Mouse (Mus musculus): ENCODE measurements at regions not wholly inside any gene's neighbourhood (a gene's known extent, or its start where the extent isn't known, plus 50 kb on each side); places are given as distances from the start of the nearest gene placed in this dataset.

GRCm38 (mm10) chr7:124647131-124647530 is 664.5 kb downstream of the Hs3st4 start:
- Histone ChIP-seq H3K4me1 (ENCODE audit: control insufficient read depth, insufficient read depth, low read length) (no peaks in the 10 kb centered on the region), H3K4me3 (ENCODE audit: low read length) (no peak overlapping the region), H3K27me3 (ENCODE audit: control insufficient read depth, insufficient read depth, low read length) (no peaks in the 10 kb centered on the region; the same call in 1 of the 2 replicates), H3K9ac (ENCODE audit: low read length) (no peak overlapping the region), H3K36me3 (ENCODE audit: control insufficient read depth, insufficient read depth) (no peaks in the 10 kb centered on the region), H3K27ac (ENCODE audit: low read length) (no peak overlapping the region), H3K9me3 (replicated peaks; ENCODE audit: control insufficient read depth, low read length) (no peaks in the 10 kb centered on the region), H3K4me2 (ENCODE audit: low read depth, low read length) (no peak overlapping the region)
- 75% methylated on average over 6 of the region's 6 CpGs for WGBS
- no peak for ATAC-seq (replicated peaks; ENCODE audit: extremely low read depth, insufficient read depth, low FRiP score)

GRCm38 (mm10) chr7:124667180-124667968 is 684.7 kb downstream of the Hs3st4 start:
- no peak overlapping the region for H3K27ac ChIP-seq (ENCODE audit: low read length)
- peaks cover 9% of the 10 kb centered on the region for H3K4me1 ChIP-seq (ENCODE audit: control insufficient read depth, insufficient read depth, low read length)
- H3K4me2 ChIP-seq (ENCODE audit: low read depth, low read length), result no peak overlapping the region
- no peak overlapping the region for H3K4me3 ChIP-seq (ENCODE audit: low read length)
- H3K36me3 ChIP-seq (ENCODE audit: control insufficient read depth, insufficient read depth), result no peaks in the 10 kb centered on the region
- no peak overlapping the region for H3K9ac ChIP-seq (ENCODE audit: low read length)
- WGBS, result 43% methylated on average over 12 of the region's 12 CpGs
- H3K27me3 ChIP-seq (ENCODE audit: control insufficient read depth, insufficient read depth, low read length), result no peaks in the 10 kb centered on the region
- H3K9me3 ChIP-seq (replicated peaks; ENCODE audit: control insufficient read depth, low read length), result no peaks in the 10 kb centered on the region
- no peak for ATAC-seq (replicated peaks; ENCODE audit: extremely low read depth, insufficient read depth, low FRiP score)

- peak; percentile 73 for ATAC-seq (replicated peaks; ENCODE audit: extremely low read depth, insufficient read depth, low FRiP score)
- WGBS, result 29% methylated on average over 4 of the region's 4 CpGs
- Histone ChIP-seq H3K4me1 (ENCODE audit: control insufficient read depth, insufficient read depth, low read length) (peaks cover 9% of the 10 kb centered on the region), H3K27ac (ENCODE audit: low read length) (no peak overlapping the region), H3K27me3 (ENCODE audit: control insufficient read depth, insufficient read depth, low read length) (no peaks in the 10 kb centered on the region), H3K4me2 (ENCODE audit: low read depth, low read length) (no peak overlapping the region; the same call in 1 of the 2 replicates), H3K9me3 (replicated peaks; ENCODE audit: control insufficient read depth, low read length) (no peaks in the 10 kb centered on the region), H3K36me3 (ENCODE audit: control insufficient read depth, insufficient read depth) (no peaks in the 10 kb centered on the region), H3K9ac (ENCODE audit: low read length) (no peak overlapping the region), H3K4me3 (ENCODE audit: low read length) (no peak overlapping the region)
Measured at GRCm38 (mm10) chr7:124668058-124668457, 685.4 kb downstream of the Hs3st4 start.

GRCm38 (mm10) chr7:124670477-124670876 is 687.8 kb downstream of the Hs3st4 start:
- H3K27ac ChIP-seq (ENCODE audit: low read length), result no peak overlapping the region
- H3K4me3 ChIP-seq (ENCODE audit: low read length), result no peak overlapping the region
- H3K9ac ChIP-seq (ENCODE audit: low read length), result no peak overlapping the region
- no peaks in the 10 kb centered on the region for H3K9me3 ChIP-seq (replicated peaks; ENCODE audit: control insufficient read depth, low read length)
- H3K36me3 ChIP-seq (ENCODE audit: control insufficient read depth, insufficient read depth), result no peaks in the 10 kb centered on the region
- peaks cover 9% of the 10 kb centered on the region for H3K4me1 ChIP-seq (ENCODE audit: control insufficient read depth, insufficient read depth, low read length)
- H3K27me3 ChIP-seq (ENCODE audit: control insufficient read depth, insufficient read depth, low read length), result no peaks in the 10 kb centered on the region
- no peak for ATAC-seq (replicated peaks; ENCODE audit: extremely low read depth, insufficient read depth, low FRiP score)
- no peak overlapping the region for H3K4me2 ChIP-seq (ENCODE audit: low read depth, low read length)
- WGBS, result 59% methylated on average over 4 of the region's 4 CpGs

GRCm38 (mm10) chr7:124671117-124671516 is 688.4 kb downstream of the Hs3st4 start:
- H3K9ac ChIP-seq (ENCODE audit: low read length), result no peak overlapping the region
- H3K4me1 ChIP-seq (ENCODE audit: control insufficient read depth, insufficient read depth, low read length), result peaks cover 9% of the 10 kb centered on the region
- no peaks in the 10 kb centered on the region for H3K36me3 ChIP-seq (ENCODE audit: control insufficient read depth, insufficient read depth)
- no peaks in the 10 kb centered on the region for H3K9me3 ChIP-seq (replicated peaks; ENCODE audit: control insufficient read depth, low read length)
- no peak overlapping the region for H3K4me2 ChIP-seq (ENCODE audit: low read depth, low read length)
- no peak overlapping the region for H3K27ac ChIP-seq (ENCODE audit: low read length)
- ATAC-seq (replicated peaks; ENCODE audit: extremely low read depth, insufficient read depth, low FRiP score), result 0 out of 2 replicates have a peak, but pooled peaks have one; percentile 42
- no peak overlapping the region for H3K4me3 ChIP-seq (ENCODE audit: low read length)
- no peaks in the 10 kb centered on the region for H3K27me3 ChIP-seq (ENCODE audit: control insufficient read depth, insufficient read depth, low read length)

DNA sequence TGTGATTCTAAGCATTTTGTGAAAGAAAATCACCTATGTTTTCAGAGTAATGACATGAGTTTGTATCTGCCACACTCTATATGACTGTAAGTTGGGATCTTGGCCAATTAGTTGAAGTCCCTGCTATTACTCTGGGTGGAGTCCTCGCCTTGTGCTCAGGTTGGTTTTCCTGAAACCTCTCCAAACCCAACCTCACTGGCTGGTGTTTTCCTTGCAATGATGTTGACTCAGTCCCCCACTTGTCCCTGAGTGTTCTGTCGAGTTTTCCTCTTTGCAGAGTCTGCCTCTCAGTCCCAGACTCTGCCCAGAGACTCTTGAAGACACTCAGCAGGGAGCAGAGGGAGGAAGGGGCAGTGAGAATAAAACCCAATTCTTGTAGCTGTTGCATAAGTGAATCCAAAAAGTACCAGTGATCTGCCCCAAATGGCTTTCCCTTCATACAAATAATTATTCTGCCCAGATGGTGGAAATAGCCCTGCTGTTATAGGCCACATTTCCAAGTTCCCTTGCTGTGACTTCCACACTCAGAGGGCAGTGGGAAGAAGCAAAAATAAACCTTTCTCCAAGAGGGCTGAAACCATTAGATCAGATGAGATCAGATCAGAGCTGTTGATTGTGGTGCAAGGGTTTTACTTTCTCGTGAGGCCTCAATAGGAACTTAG is 694.3 kb downstream of the Hs3st4 start:
- H3K36me3 ChIP-seq (ENCODE audit: control insufficient read depth, insufficient read depth), result no peaks in the 10 kb centered on the region
- H3K4me2 ChIP-seq (ENCODE audit: low read depth, low read length), result no peak overlapping the region
- no peak for ATAC-seq (replicated peaks; ENCODE audit: extremely low read depth, insufficient read depth, low FRiP score)
- H3K27me3 ChIP-seq (ENCODE audit: control insufficient read depth, insufficient read depth, low read length), result no peaks in the 10 kb centered on the region
- no peaks in the 10 kb centered on the region for H3K9me3 ChIP-seq (replicated peaks; ENCODE audit: control insufficient read depth, low read length)
- no peak overlapping the region for H3K4me3 ChIP-seq (ENCODE audit: low read length)
- no peak overlapping the region for H3K9ac ChIP-seq (ENCODE audit: low read length)
- H3K27ac ChIP-seq (ENCODE audit: low read length), result no peak overlapping the region
- H3K4me1 ChIP-seq (ENCODE audit: control insufficient read depth, insufficient read depth, low read length), result no peaks in the 10 kb centered on the region
- 43% methylated on average over 3 of the region's 3 CpGs for WGBS

DNA sequence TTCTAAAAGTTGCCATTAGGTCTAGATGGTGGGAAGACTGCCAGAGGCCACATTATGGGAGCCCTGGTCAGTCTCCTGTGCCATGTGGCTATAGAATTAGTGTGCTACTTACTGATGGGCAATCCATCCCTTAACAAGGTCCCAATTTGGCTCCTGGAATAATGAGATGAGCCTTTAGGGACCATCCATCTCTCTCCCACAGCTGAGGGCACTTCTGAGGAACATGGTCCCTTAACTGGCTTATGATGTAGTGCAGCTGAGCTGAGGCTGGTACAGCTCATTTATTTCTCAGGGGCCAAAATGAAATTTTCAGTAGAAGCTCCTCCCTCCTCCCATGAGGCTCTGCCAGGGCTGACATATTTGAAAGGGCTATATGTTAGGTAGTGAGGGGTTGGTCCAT is 697.9 kb downstream of the Hs3st4 start:
- no peak for ATAC-seq (replicated peaks; ENCODE audit: extremely low read depth, insufficient read depth, low FRiP score)
- H3K4me2 ChIP-seq (ENCODE audit: low read depth, low read length), result no peak overlapping the region
- H3K4me1 ChIP-seq (ENCODE audit: control insufficient read depth, insufficient read depth, low read length), result no peaks in the 10 kb centered on the region
- H3K36me3 ChIP-seq (ENCODE audit: control insufficient read depth, insufficient read depth), result no peaks in the 10 kb centered on the region
- no peaks in the 10 kb centered on the region for H3K27me3 ChIP-seq (ENCODE audit: control insufficient read depth, insufficient read depth, low read length)
- H3K4me3 ChIP-seq (ENCODE audit: low read length), result no peak overlapping the region
- H3K9me3 ChIP-seq (replicated peaks; ENCODE audit: control insufficient read depth, low read length), result no peaks in the 10 kb centered on the region
- H3K9ac ChIP-seq (ENCODE audit: low read length), result no peak overlapping the region
- H3K27ac ChIP-seq (ENCODE audit: low read length), result no peak overlapping the region

- H3K4me2 ChIP-seq (ENCODE audit: low read depth, low read length), result no peak overlapping the region
- ATAC-seq (replicated peaks; ENCODE audit: extremely low read depth, insufficient read depth, low FRiP score), result no peak
- H3K9me3 ChIP-seq (replicated peaks; ENCODE audit: control insufficient read depth, low read length), result no peaks in the 10 kb centered on the region
- H3K36me3 ChIP-seq (ENCODE audit: control insufficient read depth, insufficient read depth), result no peaks in the 10 kb centered on the region
- H3K27me3 ChIP-seq (ENCODE audit: control insufficient read depth, insufficient read depth, low read length), result no peaks in the 10 kb centered on the region
- 62% methylated on average over 10 of the region's 10 CpGs for WGBS
- no peak overlapping the region for H3K27ac ChIP-seq (ENCODE audit: low read length)
- no peak overlapping the region for H3K4me3 ChIP-seq (ENCODE audit: low read length)
- no peaks in the 10 kb centered on the region for H3K4me1 ChIP-seq (ENCODE audit: control insufficient read depth, insufficient read depth, low read length)
- no peak overlapping the region for H3K9ac ChIP-seq (ENCODE audit: low read length)
Measured at GRCm38 (mm10) chr7:124681212-124681611, 698.5 kb downstream of the Hs3st4 start.

- no peaks in the 10 kb centered on the region for H3K9me3 ChIP-seq (replicated peaks; ENCODE audit: control insufficient read depth, low read length)
- H3K4me3 ChIP-seq (ENCODE audit: low read length), result no peak overlapping the region
- no peaks in the 10 kb centered on the region for H3K36me3 ChIP-seq (ENCODE audit: control insufficient read depth, insufficient read depth)
- no peak for ATAC-seq (replicated peaks; ENCODE audit: extremely low read depth, insufficient read depth, low FRiP score)
- H3K4me1 ChIP-seq (ENCODE audit: control insufficient read depth, insufficient read depth, low read length), result no peaks in the 10 kb centered on the region
- no peaks in the 10 kb centered on the region for H3K27me3 ChIP-seq (ENCODE audit: control insufficient read depth, insufficient read depth, low read length)
- 86% methylated on average over 2 of the region's 2 CpGs for WGBS
- no peak overlapping the region for H3K4me2 ChIP-seq (ENCODE audit: low read depth, low read length)
- no peak overlapping the region for H3K9ac ChIP-seq (ENCODE audit: low read length)
- H3K27ac ChIP-seq (ENCODE audit: low read length), result no peak overlapping the region
Measured at GRCm38 (mm10) chr7:124681820-124682219, 699.2 kb downstream of the Hs3st4 start.

Data from heart, embryonic 16.5 days (tissue).